Mouse (Mus musculus): ENCODE data around the gene Apol6. TPM values are rescaled to one million over a fixed set of nuclear protein-coding genes. Genes with fewer than 3 reads are reported as not detected.

Apol6 gene
- total and polyA plus RNA-seq, 3 experiments, result not detected

DNA sequence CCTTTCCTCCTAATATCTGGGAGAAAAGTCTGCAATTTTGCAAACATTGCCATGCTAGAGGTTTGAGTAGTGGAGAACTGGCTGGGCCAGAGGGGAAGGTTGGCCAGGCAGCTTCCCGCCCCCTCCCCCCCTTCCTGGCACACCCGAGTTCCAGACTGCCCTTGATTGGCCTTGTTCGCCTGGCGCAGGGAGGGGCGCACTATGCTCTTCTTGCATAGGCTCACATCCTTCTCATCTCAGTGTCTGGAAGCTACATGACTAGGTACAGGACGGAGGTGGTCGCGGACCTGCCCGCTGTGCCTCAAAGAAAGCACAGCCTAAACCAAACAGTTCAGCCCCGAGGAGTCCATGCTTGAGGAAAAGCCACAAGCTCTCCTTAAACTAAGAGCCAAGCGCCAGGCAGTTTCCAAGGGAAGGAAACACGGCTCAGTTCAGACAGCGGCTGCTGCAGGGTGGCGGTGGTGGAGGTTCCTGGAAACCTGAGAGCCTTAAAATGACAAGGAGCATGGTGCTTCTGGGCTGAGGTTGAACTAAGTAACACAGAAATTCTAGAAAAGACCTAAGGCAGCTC is 36.2 kb downstream of the Apol6 start:
- Histone ChIP-seq H3K27me3 (replicated peaks) (peaks cover 94% of the 10 kb centered on the region), H3K4me3 (replicated peaks in 1 of 3; ENCODE audit: low read depth in 2 of 3, low read length in 2 of 3, poor library complexity in 1 of 3) (no peak overlapping the region), H3K4me1 (ENCODE audit: control insufficient read depth in 1 of 2, insufficient read depth in 2 of 2) (no peaks in the 10 kb centered on the region), H3K27ac (ENCODE audit: insufficient read depth, low read depth) (no peak overlapping the region), H3K79me2 (replicated peaks; ENCODE audit: control insufficient read depth, extremely low read depth, insufficient read depth, poor library complexity, severe bottlenecking) (no peaks in the 10 kb centered on the region), H3K9me3 (replicated peaks; ENCODE audit: low read length) (no peaks in the 10 kb centered on the region), H3K4me2 (ENCODE audit: insufficient read depth, low read depth, poor library complexity, severe bottlenecking) (no peak overlapping the region), H3K36me3 (replicated peaks in 1 of 2; ENCODE audit: control insufficient read depth in 1 of 2, insufficient read depth in 1 of 2, low read length in 1 of 2) (no peaks in the 10 kb centered on the region), H3K9ac (ENCODE audit: insufficient read depth, low read depth) (no peak overlapping the region)
- no peak for TF ChIP-seq MAX (IDR thresholded peaks at IDR 0.05; ENCODE audit: low read length)
- TF ChIP-seq E2F4 (IDR thresholded peaks at IDR 0.05; ENCODE audit: insufficient replicate concordance, low read depth, low read length), result no peak
- TF ChIP-seq TCF12 (IDR thresholded peaks at IDR 0.05; ENCODE audit: low read depth, low read length), result no peak
- no peak for DNase-seq (ENCODE audit: extremely low read depth)
- in situ Hi-C loops (cut with MboI; ENCODE audit: low pct_ligation_motif_present, low pct_unique_long_range_greater_than_20kb, low sequenced_read_pairs), result no loop called here
- dilution Hi-C loops (cut with MboI; ENCODE audit: extremely low pct_ligation_motif_present, extremely low pct_unique_long_range_greater_than_20kb, low sequenced_read_pairs), result no loop called here

DNA sequence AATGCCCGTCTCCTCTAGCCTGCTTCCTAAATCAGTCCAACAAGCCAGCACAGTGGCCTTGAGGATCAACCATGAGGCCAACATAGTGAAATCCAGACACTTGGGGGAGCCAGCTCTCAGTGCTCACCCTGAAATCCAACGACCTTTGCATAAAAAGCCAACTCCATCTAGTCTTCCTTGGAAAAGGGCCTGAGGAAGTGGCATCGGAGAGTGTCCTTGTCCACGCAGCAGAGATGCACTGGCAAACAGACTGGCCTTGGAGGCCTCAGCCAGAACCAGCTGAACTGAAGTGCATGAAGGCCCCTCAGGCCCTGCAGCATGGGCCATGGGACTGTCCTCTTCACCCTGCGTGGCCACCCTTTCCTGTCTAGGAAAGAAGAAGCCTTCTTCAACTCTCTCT is 36.9 kb downstream of the Apol6 start:
- H3K79me2 ChIP-seq (replicated peaks; ENCODE audit: control insufficient read depth, extremely low read depth, insufficient read depth, poor library complexity, severe bottlenecking), result no peaks in the 10 kb centered on the region
- dilution Hi-C loops (cut with MboI; ENCODE audit: extremely low pct_ligation_motif_present, extremely low pct_unique_long_range_greater_than_20kb, low sequenced_read_pairs) (no loop called here), in situ Hi-C loops (cut with MboI; ENCODE audit: low pct_ligation_motif_present, low pct_unique_long_range_greater_than_20kb, low sequenced_read_pairs) (no loop called here)
- no peak for DNase-seq (ENCODE audit: extremely low read depth)
- no peaks in the 10 kb centered on the region for H3K4me1 ChIP-seq (ENCODE audit: control insufficient read depth in 1 of 2, insufficient read depth in 2 of 2)
- no peaks in the 10 kb centered on the region for H3K9me3 ChIP-seq (replicated peaks; ENCODE audit: low read length)
- H3K9ac ChIP-seq (ENCODE audit: insufficient read depth, low read depth), result no peak overlapping the region
- no peak overlapping the region for H3K4me3 ChIP-seq (replicated peaks in 1 of 3; ENCODE audit: low read depth in 2 of 3, low read length in 2 of 3, poor library complexity in 1 of 3)
- H3K27me3 ChIP-seq (replicated peaks), result peaks cover 95% of the 10 kb centered on the region
- no peak for TF ChIP-seq E2F4 (IDR thresholded peaks at IDR 0.05; ENCODE audit: insufficient replicate concordance, low read depth, low read length)
- no peak for TF ChIP-seq JUND (conservative IDR thresholded peaks at IDR 0.05; ENCODE audit: low read depth, low read length)
- TF ChIP-seq MAX (IDR thresholded peaks at IDR 0.05; ENCODE audit: low read length), result no peak
- TF ChIP-seq SMC3 (IDR thresholded peaks at IDR 0.05; ENCODE audit: low read depth, low read length), result no peak
- H3K27ac ChIP-seq (ENCODE audit: insufficient read depth, low read depth), result no peak overlapping the region
- H3K36me3 ChIP-seq (replicated peaks in 1 of 2; ENCODE audit: control insufficient read depth in 1 of 2, insufficient read depth in 1 of 2, low read length in 1 of 2), result no peaks in the 10 kb centered on the region
- H3K4me2 ChIP-seq (ENCODE audit: insufficient read depth, low read depth, poor library complexity, severe bottlenecking), result no peak overlapping the region

DNA sequence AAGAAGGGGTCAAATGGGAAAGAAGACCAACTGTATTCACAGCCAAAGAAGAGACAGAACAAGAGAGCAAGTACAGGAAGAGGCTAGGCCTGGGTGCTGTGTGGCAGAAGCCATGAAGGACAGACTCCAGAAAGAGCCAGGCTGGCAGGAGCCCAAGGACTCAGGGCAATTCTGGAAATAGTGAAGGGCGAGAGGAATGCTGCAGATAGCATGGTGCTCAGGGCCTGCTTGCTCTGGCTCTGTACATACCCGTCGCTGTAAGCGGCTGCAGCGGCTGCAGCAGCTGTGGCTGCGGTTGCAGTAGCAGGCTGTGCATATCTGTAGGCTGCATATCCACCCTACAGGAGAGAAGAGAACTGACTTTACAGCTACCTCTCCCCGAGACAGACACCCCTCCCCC is 41.3 kb downstream of the Apol6 start:
- DNase-seq (ENCODE audit: extremely low read depth), result no peak
- H3K27ac ChIP-seq (ENCODE audit: insufficient read depth, low read depth), result no peak overlapping the region
- no peaks in the 10 kb centered on the region for H3K9me3 ChIP-seq (replicated peaks; ENCODE audit: low read length)
- in situ Hi-C loops (cut with MboI; ENCODE audit: low pct_ligation_motif_present, low pct_unique_long_range_greater_than_20kb, low sequenced_read_pairs), result no loop called here
- no peak overlapping the region for H3K9ac ChIP-seq (ENCODE audit: insufficient read depth, low read depth)
- peaks cover 0 to 4% of the 10 kb centered on the region in 2 experiments; a peak in 2 of 4 replicates for H3K4me1 ChIP-seq (ENCODE audit: control insufficient read depth in 1 of 2, insufficient read depth in 2 of 2)
- H3K79me2 ChIP-seq (replicated peaks; ENCODE audit: control insufficient read depth, extremely low read depth, insufficient read depth, poor library complexity, severe bottlenecking), result no peaks in the 10 kb centered on the region
- H3K4me3 ChIP-seq (replicated peaks in 1 of 3; ENCODE audit: low read depth in 2 of 3, low read length in 2 of 3, poor library complexity in 1 of 3), result no peak overlapping the region
- dilution Hi-C loops (cut with MboI; ENCODE audit: extremely low pct_ligation_motif_present, extremely low pct_unique_long_range_greater_than_20kb, low sequenced_read_pairs), result no loop called here
- H3K36me3 ChIP-seq (replicated peaks in 1 of 2; ENCODE audit: control insufficient read depth in 1 of 2, insufficient read depth in 1 of 2, low read length in 1 of 2), result no peaks in the 10 kb centered on the region
- no peak overlapping the region for H3K4me2 ChIP-seq (ENCODE audit: insufficient read depth, low read depth, poor library complexity, severe bottlenecking)
- no peak for TF ChIP-seq NELFE (IDR thresholded peaks at IDR 0.05; ENCODE audit: low read depth, low read length)
- no peak for TF ChIP-seq HCFC1 (IDR thresholded peaks at IDR 0.05; ENCODE audit: low read depth, low read length)
- TF ChIP-seq BHLHE40 (IDR thresholded peaks at IDR 0.05; ENCODE audit: low read depth, low read length), result no peak
- no peak for TF ChIP-seq CHD2 (IDR thresholded peaks at IDR 0.05; ENCODE audit: low read length)
- TF ChIP-seq SIN3A (IDR thresholded peaks at IDR 0.05; ENCODE audit: low read length), result no peak
- TF ChIP-seq RAD21 (IDR thresholded peaks at IDR 0.05; ENCODE audit: low read depth, low read length), result no peak
- no peak for TF ChIP-seq KAT2A (IDR thresholded peaks at IDR 0.05; ENCODE audit: insufficient replicate concordance, low read length)
- no peak for TF ChIP-seq CTCF (conservative IDR thresholded peaks at IDR 0.05 in 1 of 2, IDR thresholded peaks at IDR 0.05 in 1 of 2; ENCODE audit: low read depth in 2 of 2, low read length in 2 of 2)
- no peak for TF ChIP-seq UBTF (IDR thresholded peaks at IDR 0.05; ENCODE audit: low read depth, low read length)
- no peak for TF ChIP-seq GABPA (IDR thresholded peaks at IDR 0.05; ENCODE audit: insufficient replicate concordance, low read depth, low read length)
- peaks cover 97% of the 10 kb centered on the region for H3K27me3 ChIP-seq (replicated peaks)

Measured in CH12.LX (cell line).